Mouse (Mus musculus) lung, adult 18-20 months (tissue): ENCODE data around the gene Cdc42se2.

Experiments
- DNase-seq, 2 experiments: peaks; one replicate each; pipeline ENCODE4 v3.0.0; 2022; ENCODE audit warnings: mixed read lengths in 2 of 2

Gene Cdc42se2

DNA sequence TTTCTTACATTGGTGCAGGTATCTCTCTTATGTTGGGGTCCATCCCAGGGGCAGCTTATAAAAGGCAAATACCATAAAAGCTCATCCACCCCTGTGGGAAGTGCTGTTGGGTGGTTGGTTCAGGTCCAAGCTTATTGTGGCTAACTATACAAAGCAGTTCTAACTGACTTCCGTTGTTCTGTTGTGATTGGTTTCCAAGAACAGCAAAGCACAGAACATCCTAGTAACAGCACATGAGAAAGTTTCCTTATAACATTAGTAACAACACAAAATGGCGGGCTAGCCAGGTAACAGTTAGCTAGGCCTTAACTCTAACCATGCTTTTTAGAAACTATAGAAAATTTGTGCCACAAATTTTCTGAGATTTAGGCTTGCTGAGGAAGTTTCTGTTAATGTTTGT lies 79.3 kb downstream of the Cdc42se2 start:
- DNase-seq, result no peak

DNA sequence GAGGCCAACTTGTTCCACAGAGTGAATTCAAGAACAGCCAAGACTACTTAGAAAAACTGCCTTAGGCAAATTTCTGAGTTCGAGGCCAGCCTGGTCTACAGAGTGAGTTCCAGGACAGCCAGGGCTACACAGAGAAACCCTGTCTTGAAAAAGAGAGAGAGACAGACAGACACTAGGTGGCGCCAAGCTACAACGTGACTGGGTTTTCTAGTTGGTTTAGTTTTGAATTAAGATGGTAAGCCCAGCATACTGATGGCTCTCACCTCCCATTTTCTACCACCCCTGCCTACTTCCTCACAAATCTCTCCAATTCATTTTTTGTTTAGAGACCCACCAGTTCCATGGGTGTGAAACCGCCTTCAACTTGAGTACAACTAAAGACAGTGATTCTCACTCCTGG lies 84.2 kb downstream of the Cdc42se2 start:
- DNase-seq, result peak; percentile 70 to 76

DNA sequence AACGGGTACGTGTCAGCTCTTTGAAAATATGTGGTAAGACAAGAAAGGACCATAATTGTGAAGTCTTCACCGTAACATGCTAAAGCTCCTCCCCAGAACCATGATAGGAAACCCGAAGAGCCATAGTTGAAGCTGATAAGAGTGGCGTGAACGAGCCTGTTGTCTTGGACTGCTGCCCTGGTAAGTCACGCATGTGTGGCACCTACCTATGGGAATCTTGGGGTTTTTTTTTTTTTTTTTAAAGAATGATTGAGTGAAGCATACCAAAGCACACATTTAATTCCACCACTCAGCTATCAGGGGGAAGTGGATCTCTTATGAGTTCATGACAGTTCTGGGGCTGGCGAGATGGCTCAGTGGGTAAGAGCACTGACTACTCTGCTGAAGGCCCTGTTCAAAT lies 85.6 kb downstream of the Cdc42se2 start:
- DNase-seq, result no peak

DNA sequence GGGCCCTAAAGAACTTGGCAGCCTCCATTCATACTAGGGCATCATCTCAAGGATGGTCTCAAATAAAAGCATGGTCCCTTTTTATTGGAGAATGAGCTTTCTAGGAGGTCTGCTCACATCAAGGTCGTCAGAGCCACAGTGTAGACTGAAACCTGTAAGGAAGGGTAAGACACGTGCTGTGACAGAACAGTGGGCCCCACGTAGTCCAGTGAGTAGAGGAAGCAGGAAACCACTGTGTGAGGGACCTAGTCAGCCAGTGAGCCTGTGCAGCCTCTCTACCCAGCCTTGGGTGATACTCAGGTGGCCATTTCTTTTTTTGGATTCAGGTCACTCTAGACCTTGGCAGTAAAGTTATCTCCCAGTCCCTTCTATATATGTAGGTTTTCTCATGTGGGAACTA lies 87.5 kb downstream of the Cdc42se2 start:
- no peak for DNase-seq

DNA sequence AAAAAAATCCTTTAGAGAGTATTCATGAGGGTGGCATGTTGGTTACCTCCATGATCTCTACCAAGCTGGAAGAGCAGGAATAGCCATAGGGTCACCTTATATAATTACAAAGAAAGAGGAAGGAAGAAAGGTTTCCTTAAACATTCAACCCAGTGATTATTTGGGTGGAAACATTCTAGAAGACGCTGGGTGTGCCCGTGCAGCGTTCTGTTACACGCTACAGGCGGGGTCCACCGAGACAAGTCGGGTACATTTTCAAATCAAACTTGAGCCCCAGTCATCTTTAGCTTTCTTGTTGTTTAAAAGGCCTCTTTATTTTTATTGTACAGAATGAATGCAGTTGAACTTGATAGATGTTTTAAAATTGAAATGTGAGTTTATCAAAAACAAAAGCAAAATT lies 88.8 kb downstream of the Cdc42se2 start:
- no peak for DNase-seq

DNA sequence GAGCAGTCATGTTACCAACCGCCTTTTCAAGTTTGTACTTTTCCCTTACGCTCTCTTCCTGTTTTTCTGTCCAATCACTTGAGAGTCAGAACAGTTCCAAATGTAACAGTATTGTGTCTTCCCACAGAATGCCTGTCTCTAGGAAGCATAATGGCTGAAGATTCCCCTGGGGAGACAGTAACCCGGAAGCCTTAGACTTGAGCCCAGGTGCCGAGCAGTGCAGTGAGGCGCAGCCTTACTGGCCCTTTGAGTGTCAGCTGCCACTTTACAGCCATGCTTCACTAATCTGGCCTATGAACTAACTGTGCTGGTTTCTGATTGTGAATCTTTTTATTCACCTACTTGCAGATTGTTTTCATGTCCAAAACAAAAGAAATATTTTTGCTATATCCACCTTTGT lies 89.9 kb downstream of the Cdc42se2 start:
- DNase-seq, result no peak

DNA sequence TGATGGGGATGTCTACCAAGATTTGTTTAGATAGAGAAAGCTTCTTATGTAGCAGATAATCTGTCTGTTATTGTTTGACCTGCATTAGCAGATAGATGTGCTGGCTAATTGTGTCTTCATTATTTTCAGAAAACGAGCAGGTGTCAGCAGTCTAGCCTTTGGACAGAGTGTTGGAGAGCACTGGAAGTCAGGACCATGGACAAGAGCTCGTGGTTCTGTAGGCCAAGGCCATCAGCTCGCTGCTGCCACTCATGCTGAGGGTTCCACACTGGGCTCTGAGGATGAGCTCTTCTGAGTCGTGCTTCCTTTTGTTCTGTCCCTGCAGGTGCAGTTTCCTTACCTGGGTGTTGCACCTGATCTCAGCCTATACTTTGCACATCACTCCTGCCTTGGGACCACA lies 91.5 kb downstream of the Cdc42se2 start:
- DNase-seq, result no peak

DNA sequence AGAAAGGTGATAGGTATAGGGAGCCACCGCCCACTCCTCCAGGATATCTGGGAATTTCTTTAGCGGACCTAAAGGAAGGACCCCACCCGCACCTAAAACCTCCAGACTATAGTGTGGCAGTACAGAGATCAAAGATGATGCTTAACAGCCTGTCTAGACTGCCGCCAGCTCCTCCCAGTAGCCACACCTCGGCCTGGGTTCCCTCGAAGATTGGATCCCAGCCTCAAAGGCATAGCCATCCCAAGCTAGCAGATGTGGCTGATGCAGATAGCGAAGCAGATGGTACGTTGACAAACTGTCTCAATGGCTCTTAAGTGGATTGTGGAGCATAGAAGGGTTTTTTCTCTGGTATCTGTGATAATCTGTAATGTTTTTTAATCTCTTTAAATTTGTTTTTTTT lies 93.2 kb downstream of the Cdc42se2 start:
- DNase-seq, result no peak

DNA sequence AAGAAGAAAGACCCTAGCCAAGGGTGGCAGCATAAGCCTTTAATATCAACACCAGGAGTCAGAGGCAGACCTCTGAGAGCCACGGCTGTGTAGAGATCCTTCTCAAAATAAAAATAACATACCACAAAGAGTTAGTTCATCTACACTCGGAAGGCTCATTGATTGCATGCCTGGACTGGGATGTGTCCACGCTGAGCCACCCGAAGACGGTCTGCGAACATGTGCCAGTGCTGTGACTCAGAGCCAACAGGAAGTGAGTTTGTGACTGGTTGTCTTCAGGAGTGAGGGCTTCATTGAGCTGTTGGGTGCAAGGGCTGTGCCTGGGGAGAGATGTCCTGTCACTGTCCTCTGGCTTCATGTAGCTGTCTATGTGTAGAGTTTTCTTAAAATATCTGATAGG lies 93.8 kb downstream of the Cdc42se2 start:
- no peak for DNase-seq

DNA sequence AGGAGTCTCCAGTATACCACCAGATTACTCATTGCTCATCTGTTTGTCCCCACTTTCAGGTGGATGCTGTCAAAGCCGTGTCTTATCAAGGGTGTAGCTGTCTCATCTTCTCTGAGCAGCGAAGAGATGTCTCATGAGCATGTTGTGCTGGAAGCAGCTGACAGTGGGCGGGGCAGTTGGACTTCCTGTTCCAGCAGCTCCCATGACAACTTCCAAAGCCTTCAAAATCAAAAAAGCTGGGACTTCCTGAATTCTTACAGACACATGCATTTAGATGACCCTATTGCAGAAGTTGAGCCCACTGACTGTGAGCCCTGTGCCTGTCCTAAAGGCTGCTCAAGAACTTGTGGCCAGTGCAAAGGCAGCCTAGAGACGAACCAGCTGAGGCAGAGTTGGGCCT lies 96.3 kb downstream of the Cdc42se2 start:
- DNase-seq, result peak; percentile 59 to 66

DNA sequence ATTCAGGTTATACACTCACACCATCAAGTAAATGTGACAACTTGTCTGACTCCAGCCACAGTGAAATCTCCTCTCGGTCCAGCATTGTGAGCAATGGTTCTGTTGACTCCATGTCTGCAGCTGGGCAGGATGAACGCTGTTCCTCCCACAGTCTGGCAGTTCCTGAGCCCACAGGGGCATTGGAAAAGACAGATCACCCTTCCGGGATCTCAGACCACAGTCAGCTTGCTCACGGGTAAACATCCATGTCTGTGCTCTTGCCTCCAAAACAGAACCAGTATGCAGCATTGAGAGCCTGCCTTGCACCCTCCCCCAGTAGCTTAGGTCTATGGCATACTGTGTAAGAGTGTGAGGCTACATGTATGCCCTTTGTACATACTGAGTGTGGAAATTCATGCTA lies 97.3 kb downstream of the Cdc42se2 start:
- peak in 1 of 2 experiments; percentile 7 for DNase-seq

DNA sequence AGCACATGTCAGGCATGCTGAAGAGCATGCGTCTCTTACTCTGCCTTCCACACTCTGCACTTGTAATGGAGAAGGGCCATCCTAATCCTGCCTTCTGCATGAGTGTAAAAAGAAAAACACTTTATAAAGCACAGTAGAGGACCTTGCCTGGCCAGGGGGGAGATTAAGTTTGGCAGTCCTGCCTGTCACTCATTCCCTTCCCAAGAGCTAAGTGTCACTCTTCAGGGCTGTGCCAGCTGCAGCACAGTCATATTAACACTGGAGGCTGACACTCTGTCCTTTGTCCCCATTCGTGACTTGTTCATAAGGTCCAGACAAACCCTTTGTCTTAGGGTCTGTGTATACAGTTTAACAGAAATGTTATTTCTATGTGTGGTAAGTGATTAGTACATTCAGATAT lies 102.6 kb downstream of the Cdc42se2 start:
- DNase-seq, result no peak

DNA sequence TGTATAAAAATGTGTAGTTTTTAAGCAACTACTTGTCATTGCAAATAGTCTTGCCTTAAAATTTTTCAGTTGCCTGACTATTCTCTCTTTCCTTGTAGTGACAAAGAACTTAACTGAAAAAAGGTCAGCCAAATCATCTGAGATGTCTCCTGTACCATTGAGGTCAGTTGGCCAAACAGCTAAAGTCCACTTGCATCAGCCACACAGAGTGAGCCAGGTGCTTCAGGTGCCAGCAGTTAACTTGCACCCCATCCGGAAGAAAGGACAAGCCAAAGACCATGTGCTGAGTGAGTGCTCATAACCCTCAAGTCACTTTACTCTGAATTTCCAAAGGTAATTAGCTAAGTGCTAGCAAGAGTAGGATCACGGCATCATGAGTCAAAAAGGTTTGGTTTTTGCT lies 108.3 kb downstream of the Cdc42se2 start:
- no peak for DNase-seq

DNA sequence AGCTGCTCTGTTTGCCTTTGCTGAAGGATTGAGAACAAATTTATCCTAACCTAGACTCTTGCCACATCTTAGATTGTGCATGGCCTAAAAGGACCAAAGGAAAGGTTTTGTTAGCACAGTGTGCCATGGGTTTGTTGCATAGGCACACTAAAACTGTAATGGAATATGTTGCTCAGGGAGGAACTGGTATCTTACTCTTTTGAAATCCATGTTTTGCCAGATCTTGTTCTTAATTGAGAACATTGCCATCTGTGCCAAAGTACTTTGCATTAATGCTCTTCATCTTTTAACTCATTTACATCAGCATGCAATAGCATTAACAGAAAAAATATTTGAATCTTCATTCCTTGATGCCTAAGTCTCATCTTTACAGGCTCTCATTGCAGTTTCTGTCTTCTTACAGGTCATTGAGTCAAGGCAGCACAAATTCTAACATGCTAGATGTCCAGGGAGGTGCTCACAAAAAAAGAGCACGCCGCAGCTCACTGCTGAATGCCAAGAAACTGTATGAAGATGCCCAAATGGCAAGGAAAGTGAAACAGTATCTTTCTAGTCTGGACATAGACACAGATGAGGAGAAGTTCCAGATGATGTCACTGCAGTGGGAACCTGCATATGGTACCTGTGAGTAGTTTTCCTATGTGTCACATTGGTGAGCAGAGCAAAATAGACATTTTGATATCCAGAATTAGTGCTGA lies 111.5 kb downstream of the Cdc42se2 start:
- DNase-seq, result no peak

DNA sequence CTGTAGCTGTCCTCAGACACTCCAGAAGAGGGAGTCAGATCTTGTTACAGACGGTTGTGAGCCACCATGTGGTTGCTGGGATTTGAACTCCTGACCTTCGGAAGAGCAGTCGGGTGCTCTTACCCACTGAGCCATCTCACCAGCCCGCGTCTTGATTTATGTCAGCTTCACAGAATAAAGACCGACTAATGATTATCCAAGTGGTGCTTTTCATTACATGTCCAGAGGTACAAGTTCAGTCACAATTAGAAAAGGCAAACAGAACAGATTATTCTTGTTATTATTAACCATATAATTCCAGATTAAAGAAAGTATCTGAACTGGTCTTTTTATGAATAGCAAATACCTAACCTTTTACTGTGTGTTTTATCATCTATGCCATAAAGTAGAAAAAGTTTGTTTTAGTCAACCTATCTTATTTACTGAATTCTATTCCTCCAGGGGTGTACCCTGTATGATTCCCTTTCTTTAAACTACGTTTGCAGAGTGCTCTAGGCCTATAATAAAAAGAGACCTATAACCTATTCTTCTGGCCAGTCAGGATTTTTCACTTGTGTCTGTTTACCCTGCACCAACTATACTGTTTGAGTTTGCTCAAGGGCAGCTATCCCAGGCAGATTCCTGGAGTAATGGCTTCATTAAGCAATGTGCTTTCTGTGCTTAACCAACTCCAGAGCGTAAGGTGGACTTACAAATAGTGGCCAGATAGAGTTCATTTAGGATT lies 113.7 kb downstream of the Cdc42se2 start:
- no peak for DNase-seq
